Mouse (Mus musculus): ENCODE data around the gene Mcrip1. TPM values are rescaled to one million over a fixed set of nuclear protein-coding genes. Genes with fewer than 3 reads are reported as not detected.
"Not testable (repeated sequence)": the region's sequence is repeated elsewhere in the genome, so short reads cannot be mapped to it uniquely, and the experiment has no call there.

Gene Mcrip1
- polyA plus RNA-seq, 1 experiment from 2014 or later = 242 TPM

- under 1% methylated on average over 93 of the region's 94 CpGs for WGBS
- peak; percentile 97 for ATAC-seq (replicated peaks)
- no peaks in the 10 kb centered on the region for H3K27me3 ChIP-seq
Observed at GRCm38 (mm10) chr11:120572752-120573584, 23.4 kb upstream of the Mcrip1 start, which contains the start of gene P4hb. TSS of gene P4hb (minus strand) at chr11:120573253.

GRCm38 (mm10) chr11:120572417-120572751 is 22.9 kb upstream of the Mcrip1 start:
- peak overlapping the region; percentile 90 for H3K27ac ChIP-seq (replicated peaks)
- under 1% methylated on average over 22 of the region's 24 CpGs for WGBS
- H3K4me3 ChIP-seq = peak overlapping the region; percentile 69
- no peaks in the 10 kb centered on the region for H3K27me3 ChIP-seq
- H3K9me3 ChIP-seq = no peaks in the 10 kb centered on the region
- ATAC-seq (replicated peaks) = no peak; the same call in 1 of the 2 replicates
- H3K4me1 ChIP-seq = peaks cover 28% of the 10 kb centered on the region
- peaks cover 35% of the 10 kb centered on the region for H3K36me3 ChIP-seq
- peak overlapping the region; percentile 85 for H3K4me2 ChIP-seq (replicated peaks)
- peak overlapping the region; percentile 82 for H3K9ac ChIP-seq (replicated peaks)

More at GRCm38 (mm10) chr11:120572752-120573584, 23.4 kb upstream of the Mcrip1 start, which contains the start of gene P4hb:
- peak within 1 kb of the TSS; percentile 69 for H3K4me3 ChIP-seq
- H3K4me1 ChIP-seq = peaks cover 28% of the 10 kb centered on the region
- peak within 1 kb of the TSS; percentile 85 for H3K4me2 ChIP-seq (replicated peaks)
- H3K9me3 ChIP-seq = no peaks in the 10 kb centered on the region
- peaks cover 35% of the 10 kb centered on the region for H3K36me3 ChIP-seq
- H3K9ac ChIP-seq (replicated peaks) = peak within 1 kb of the TSS; percentile 82
- H3K27ac ChIP-seq (replicated peaks) = peak within 1 kb of the TSS; percentile 90

GRCm38 (mm10) chr11:120571754-120572416 is 22.4 kb upstream of the Mcrip1 start:
- peak overlapping the region; percentile 82 for H3K9ac ChIP-seq (replicated peaks)

DNA sequence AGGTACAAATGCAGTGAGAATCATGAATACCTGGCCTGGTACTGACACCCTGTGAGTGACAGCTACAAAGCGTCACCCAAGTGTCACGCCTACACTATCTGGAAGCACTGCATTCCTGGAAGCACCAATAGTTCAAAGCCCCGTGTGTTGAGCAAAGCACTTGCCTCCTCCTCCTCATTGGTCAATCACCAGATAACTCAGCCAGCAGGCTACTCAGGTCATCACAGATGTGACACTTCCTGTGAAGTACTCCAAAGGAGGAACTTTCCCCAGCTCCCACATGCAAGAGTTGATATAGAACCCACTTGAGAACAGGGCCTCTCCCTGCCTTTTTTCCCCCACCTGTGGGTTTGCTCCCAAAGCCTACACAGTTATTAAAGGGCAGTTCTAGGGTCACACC is 21.6 kb upstream of the Mcrip1 start:
- no peak overlapping the region; the same call in 1 of the 2 replicates for H3K9ac ChIP-seq (replicated peaks)
- ATAC-seq (replicated peaks) = no peak

More at GRCm38 (mm10) chr11:120571754-120572416, 22.4 kb upstream of the Mcrip1 start:
- H3K4me3 ChIP-seq = peak overlapping the region; percentile 69
- peak overlapping the region; percentile 85 for H3K4me2 ChIP-seq (replicated peaks)
- peaks cover 28% of the 10 kb centered on the region for H3K4me1 ChIP-seq
- peaks cover 38% of the 10 kb centered on the region for H3K36me3 ChIP-seq
- H3K27me3 ChIP-seq = no peaks in the 10 kb centered on the region
- H3K9me3 ChIP-seq = no peaks in the 10 kb centered on the region
- 16% methylated on average over 11 of the region's 11 CpGs for WGBS
- peak overlapping the region; percentile 90 for H3K27ac ChIP-seq (replicated peaks)
- ATAC-seq (replicated peaks) = no peak

DNA sequence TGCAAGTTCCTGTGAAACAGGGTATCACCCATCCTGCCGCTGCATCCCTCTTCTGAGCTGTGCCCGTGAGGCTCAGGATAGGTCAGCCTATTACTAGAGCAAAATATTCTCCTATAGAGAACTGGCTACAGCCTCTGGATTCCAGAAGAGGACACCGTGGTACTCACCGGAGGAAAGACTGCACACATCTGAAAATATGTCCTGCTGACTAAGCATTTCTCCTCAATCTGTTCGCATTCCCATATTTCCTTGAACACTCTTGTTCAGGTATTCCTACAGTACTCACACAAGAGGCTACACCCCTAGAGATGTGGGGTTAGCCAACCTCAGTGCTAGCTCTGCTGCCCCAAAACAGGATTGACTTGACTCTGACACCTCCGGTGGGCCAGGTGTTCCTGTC is 18.8 kb upstream of the Mcrip1 start:
- Histone ChIP-seq H3K9me3 (no peaks in the 10 kb centered on the region), H3K36me3 (peaks cover 70% of the 10 kb centered on the region), H3K4me3 (no peak overlapping the region), H3K27ac (replicated peaks) (no peak overlapping the region), H3K4me1 (peaks cover 17% of the 10 kb centered on the region), H3K4me2 (replicated peaks) (no peak overlapping the region), H3K27me3 (no peaks in the 10 kb centered on the region), H3K9ac (replicated peaks) (no peak overlapping the region)
- ATAC-seq (replicated peaks) = no peak
- WGBS = 93% methylated on average over 6 of the region's 6 CpGs

More for the DNA sequence above, 21.6 kb upstream of the Mcrip1 start:
- H3K27ac ChIP-seq (replicated peaks) = no peak overlapping the region
- peak overlapping the region; percentile 85; the same call in 1 of the 2 replicates for H3K4me2 ChIP-seq (replicated peaks)
- peaks cover 45% of the 10 kb centered on the region for H3K36me3 ChIP-seq
- no peaks in the 10 kb centered on the region for H3K27me3 ChIP-seq
- WGBS = 95% methylated on average over 3 of the region's 3 CpGs
- H3K4me1 ChIP-seq = peaks cover 28% of the 10 kb centered on the region
- peak overlapping the region; percentile 69; the same call in 1 of the 2 replicates for H3K4me3 ChIP-seq
- H3K9me3 ChIP-seq = no peaks in the 10 kb centered on the region

DNA sequence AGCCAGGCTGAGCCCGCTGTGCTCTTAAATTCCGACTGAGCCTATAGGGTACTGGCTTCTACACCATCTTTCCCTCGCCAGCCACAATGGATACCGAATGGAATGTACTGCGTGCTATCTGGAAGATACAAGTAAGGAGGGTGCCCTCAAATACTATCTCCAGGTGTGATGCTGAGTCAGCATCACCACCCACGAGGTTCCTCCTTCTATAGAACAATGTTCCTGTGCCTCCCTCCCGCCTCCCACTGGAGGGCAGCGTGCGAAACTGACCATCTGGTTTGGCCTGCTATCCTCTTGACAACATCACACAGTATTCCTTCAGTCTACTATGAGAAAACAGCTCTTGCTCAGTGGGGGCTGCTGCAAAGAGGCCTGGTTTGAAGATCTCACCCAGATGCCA is 15.6 kb upstream of the Mcrip1 start:
- Histone ChIP-seq H3K27me3 (no peaks in the 10 kb centered on the region), H3K4me3 (no peak overlapping the region), H3K4me1 (no peaks in the 10 kb centered on the region), H3K9me3 (no peaks in the 10 kb centered on the region), H3K4me2 (replicated peaks) (no peak overlapping the region), H3K27ac (replicated peaks) (no peak overlapping the region), H3K36me3 (peaks cover 90% of the 10 kb centered on the region), H3K9ac (replicated peaks) (no peak overlapping the region)
- ATAC-seq (replicated peaks) = no peak
- 87% methylated on average over 9 of the region's 9 CpGs for WGBS

- H3K4me1 ChIP-seq = no peaks in the 10 kb centered on the region
- 98% methylated on average over 13 of the region's 13 CpGs for WGBS
- no peak overlapping the region for H3K4me2 ChIP-seq (replicated peaks)
- no peak for ATAC-seq (replicated peaks)
- H3K36me3 ChIP-seq = peaks cover 92% of the 10 kb centered on the region
- no peaks in the 10 kb centered on the region for H3K9me3 ChIP-seq
- H3K9ac ChIP-seq (replicated peaks) = no peak overlapping the region
- no peak overlapping the region for H3K27ac ChIP-seq (replicated peaks)
- no peaks in the 10 kb centered on the region for H3K27me3 ChIP-seq
- no peak overlapping the region for H3K4me3 ChIP-seq
Observed at GRCm38 (mm10) chr11:120562949-120563348, 13.4 kb upstream of the Mcrip1 start.

DNA sequence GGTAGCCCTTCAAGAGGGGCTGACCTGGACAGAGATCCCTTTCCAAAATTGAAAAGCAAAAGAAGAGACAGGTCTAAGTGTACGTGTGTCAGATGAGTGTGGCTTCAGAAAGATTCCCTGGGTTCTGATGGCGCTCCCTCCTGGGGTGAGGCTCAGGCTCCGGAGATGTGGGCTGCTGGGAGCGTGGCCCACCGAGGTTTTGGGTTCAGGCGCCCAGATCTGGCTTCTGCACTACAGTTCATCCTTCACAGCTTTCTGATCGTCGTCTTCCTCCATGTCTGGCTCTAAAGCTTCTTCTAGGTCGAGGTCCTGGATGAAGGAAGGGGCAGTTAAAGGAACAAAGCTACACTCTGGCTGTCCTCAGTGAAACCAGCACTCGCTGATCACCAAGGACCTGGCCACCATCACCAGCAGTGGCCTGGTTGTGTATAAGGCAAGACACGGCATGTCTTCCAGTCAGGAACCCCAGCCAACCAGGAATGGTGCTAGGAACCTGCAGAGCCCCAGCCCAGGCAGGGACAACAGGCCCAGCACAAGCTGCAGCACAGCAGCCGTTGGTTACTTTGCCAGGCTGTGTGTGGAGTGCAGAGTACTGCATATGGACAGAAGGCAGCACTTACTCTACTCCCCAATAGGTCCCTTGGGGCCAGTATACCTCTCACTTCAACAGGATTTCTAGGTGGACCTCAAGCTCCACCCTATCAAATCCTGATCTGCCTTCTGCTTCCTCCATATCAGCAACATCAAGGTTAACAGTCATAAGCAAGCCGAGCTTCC is 11.6 kb upstream of the Mcrip1 start:
- Histone ChIP-seq H3K27me3 (no peaks in the 10 kb centered on the region), H3K4me3 (no peak overlapping the region), H3K36me3 (peaks cover 73% of the 10 kb centered on the region), H3K27ac (replicated peaks) (no peak overlapping the region), H3K4me1 (no peaks in the 10 kb centered on the region), H3K9me3 (no peaks in the 10 kb centered on the region), H3K4me2 (replicated peaks) (no peak overlapping the region), H3K9ac (replicated peaks) (no peak overlapping the region)
- ATAC-seq (replicated peaks) = no peak
- 95% methylated on average over 13 of the region's 13 CpGs for WGBS

- 84% methylated on average over 6 of the region's 6 CpGs for WGBS
- H3K4me3 ChIP-seq; H3K27ac ChIP-seq (replicated peaks); H3K9ac ChIP-seq (replicated peaks); ATAC-seq (replicated peaks); H3K4me2 ChIP-seq (replicated peaks); H3K27me3 ChIP-seq; H3K4me1 ChIP-seq; H3K9me3 ChIP-seq: not testable (repeated sequence)
- H3K36me3 ChIP-seq = peaks cover 54% of the 10 kb centered on the region
Observed at GRCm38 (mm10) chr11:120558843-120559242, 9.3 kb upstream of the Mcrip1 start.

- ATAC-seq (replicated peaks) = no peak
- 82% methylated on average over 2 of the region's 2 CpGs for WGBS
- Histone ChIP-seq H3K9me3 (no peaks in the 10 kb centered on the region), H3K36me3 (peaks cover 18% of the 10 kb centered on the region), H3K4me1 (peaks cover 3% of the 10 kb centered on the region), H3K9ac (replicated peaks) (no peak overlapping the region), H3K27ac (replicated peaks) (no peak overlapping the region), H3K4me3 (no peak overlapping the region), H3K27me3 (no peaks in the 10 kb centered on the region), H3K4me2 (replicated peaks) (no peak overlapping the region)
Observed at GRCm38 (mm10) chr11:120555260-120555659, 5.7 kb upstream of the Mcrip1 start.

DNA sequence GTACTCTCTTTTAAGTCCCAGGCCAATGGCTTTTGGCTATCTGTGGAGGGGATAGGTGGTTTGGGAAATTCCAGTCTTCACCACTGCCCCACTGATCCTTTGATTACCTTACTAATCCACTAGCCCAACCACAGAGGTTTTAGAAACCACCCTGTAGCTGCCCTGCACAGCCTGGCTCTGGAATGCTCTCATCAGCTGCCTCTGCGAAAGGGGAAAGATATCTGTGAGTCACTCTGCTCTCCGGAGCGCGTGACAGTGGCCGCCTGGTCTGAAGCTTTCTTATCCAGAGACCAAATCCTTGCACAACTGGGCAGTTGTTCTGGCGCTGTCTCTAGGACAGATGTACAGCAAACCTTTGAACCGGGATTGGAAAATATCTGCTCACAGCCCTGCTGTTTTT is 5.3 kb upstream of the Mcrip1 start:
- H3K36me3 ChIP-seq = peaks cover 13% of the 10 kb centered on the region
- ATAC-seq (replicated peaks) = no peak

GRCm38 (mm10) chr11:120552736-120553135 is 3.2 kb upstream of the Mcrip1 start:
- no peak for ATAC-seq (replicated peaks)
- Histone ChIP-seq H3K9ac (replicated peaks) (no peak overlapping the region), H3K4me2 (replicated peaks) (no peak overlapping the region), H3K4me3 (no peak overlapping the region), H3K4me1 (peaks cover 20% of the 10 kb centered on the region), H3K27ac (replicated peaks) (no peak overlapping the region), H3K36me3 (no peaks in the 10 kb centered on the region), H3K9me3 (no peaks in the 10 kb centered on the region), H3K27me3 (no peaks in the 10 kb centered on the region)
- 68% methylated on average over 5 of the region's 5 CpGs for WGBS

More for the DNA sequence above, 5.3 kb upstream of the Mcrip1 start:
- no peak overlapping the region for H3K27ac ChIP-seq (replicated peaks)
- WGBS = 81% methylated on average over 7 of the region's 7 CpGs
- no peak overlapping the region for H3K4me3 ChIP-seq
- H3K27me3 ChIP-seq = no peaks in the 10 kb centered on the region
- H3K4me1 ChIP-seq = peaks cover 7% of the 10 kb centered on the region
- H3K4me2 ChIP-seq (replicated peaks) = no peak overlapping the region
- no peaks in the 10 kb centered on the region for H3K9me3 ChIP-seq
- H3K9ac ChIP-seq (replicated peaks) = no peak overlapping the region

Measured in forebrain, embryonic 15.5 days (tissue).